Mouse (Mus musculus): ENCODE data around the gene Tuba1a.

GRCm38 (mm10) chr15:98924682-98925081, 28.8 kb downstream of the Tuba1a start:
- TF ChIP-seq CTCF (IDR thresholded peaks at IDR 0.05; ENCODE audit: low read depth) = no peak
- no peak for TF ChIP-seq EP300 (IDR thresholded peaks at IDR 0.05; ENCODE audit: low read depth)
